In genomic region chr19:7585279-7585678, GRCm38 (mm10) we compare ENCODE assay signal across 17 mouse cellular contexts. TPM values are rescaled to one million over a fixed set of nuclear protein-coding genes. Genes with fewer than 3 reads are reported as not detected.
DNase-seq lines count a peak whose midpoint lies in the region; TF ChIP-seq lines count a peak whose summit lies in the region.
"Had no signal": no experiment of that assay in that cellular context is flagged by ENCODE, and none has a peak within 500 bp of the region (broad histone marks: within the 10 kb centered on the region; RNA-seq: fewer than 3 reads in every experiment).

No protein-coding gene starts in this region.

- TF ChIP-seq POLR2A in myocyte (IDR thresholded peaks at IDR 0.05; ENCODE audit: insufficient read length, low read depth) = no peak

- no peak overlapping the region for H3K4me2 ChIP-seq in myocyte (ENCODE audit: low read depth)
- H3K4me2 ChIP-seq: kidney, embryonic 15.5 days; limb, embryonic 13.5 days; liver, embryonic 15.5 days; midbrain, embryonic 11.5 days had no signal

- H3K79me2 ChIP-seq in myocyte (ENCODE audit: control insufficient read depth, insufficient read depth) = no peaks in the 10 kb centered on the region

- no peak overlapping the region for H3K4me3 ChIP-seq in myocyte
- H3K4me3 ChIP-seq: kidney, embryonic 15.5 days; limb, embryonic 13.5 days; liver, embryonic 15.5 days had no signal

- no peak overlapping the region for H3ac ChIP-seq in myocyte (ENCODE audit: control insufficient read depth, insufficient read length)

- H3K27me3 ChIP-seq in myocyte (ENCODE audit: control insufficient read depth, insufficient read depth, insufficient read length) = no peaks in the 10 kb centered on the region
- H3K27me3 ChIP-seq: kidney, embryonic 15.5 days; limb, embryonic 13.5 days; liver, embryonic 15.5 days had no signal

- peak; percentile 49 for DNase-seq in gastrocnemius, adult 18-20 months (ENCODE audit: low spot score)
- no peak for DNase-seq in gastrocnemius, adult 8-10 months (ENCODE audit: low spot score in 2 of 2)
- peak; percentile 38 for DNase-seq in layer of hippocampus, adult 9-11 months
- DNase-seq in layer of hippocampus, adult 11-12 months (ENCODE audit: low spot score) = no peak
- peak; percentile 37 to 48 for DNase-seq in heart, adult 9 months (ENCODE audit: low spot score in 2 of 2)
- no peak for DNase-seq in thymus, postnatal 36 days
- DNase-seq in embryo, embryonic 9.5 days (ENCODE audit: extremely low spot score) = no peak
- DNase-seq: lung, postnatal 14 days; right cerebral cortex, postnatal 14 days had no signal

- peaks cover 12% of the 10 kb centered on the region for H3K36me3 ChIP-seq in myocyte (ENCODE audit: control insufficient read depth, insufficient read depth)
- H3K36me3 ChIP-seq: kidney, embryonic 15.5 days; limb, embryonic 13.5 days had no signal

TF ChIP-seq in myocyte, 11 proteins besides CTCF, POLR2A, EP300 and RAD21:
- TF ChIP-seq E2F4 (IDR thresholded peaks at IDR 0.05; ENCODE audit: insufficient read depth) (no peak), MYOD1 (IDR thresholded peaks at IDR 0.05; ENCODE audit: control insufficient read depth in 1 of 3, insufficient read length in 2 of 3, low read depth in 2 of 3) (peak in 2 of 3 experiments; percentile 29 to 72), REST (IDR thresholded peaks at IDR 0.05; ENCODE audit: insufficient read depth, insufficient read length) (no peak)

RNA-seq across cellular contexts. Expression of gene Lgals12, which starts 21.7 kb away (rescaled TPM):
- 1 to 10 TPM in 1 of 2 experiments, under 1 TPM in 1; 0.89 to 1.1 TPM for total RNA-seq in gastrocnemius, adult 18-20 months (2021)
- 1 to 10 TPM in 2 of 4 experiments, under 1 TPM in 2; 0.46 to 2.0 (median 1.2) TPM for total RNA-seq in gastrocnemius, adult 8-10 months (2022)
- 0.31 TPM for polyA plus RNA-seq in myocyte (2012; fragmentation: generic; extraction: Trizol)
- polyA plus RNA-seq: liver, embryonic 15.5 days; midbrain, embryonic 11.5 days had no signal

RNA-seq across cellular contexts. Expression of gene Hrasls5, which starts 27.1 kb away (rescaled TPM):
- total RNA-seq in gastrocnemius, adult 18-20 months (2021) = not detected
- not detected for total RNA-seq in gastrocnemius, adult 8-10 months (2022)
- polyA plus RNA-seq in myocyte (2012; fragmentation: generic; extraction: Trizol) = 0.05 TPM
- total RNA-seq: heart, postnatal 36 days; layer of hippocampus, adult 18-20 months had no signal
- polyA plus RNA-seq: embryonic facial prominence, embryonic 11.5 days; kidney, embryonic 15.5 days; liver, embryonic 15.5 days; midbrain, embryonic 11.5 days had no signal

RNA-seq across cellular contexts. Expression of gene Pla2g16, which starts 28.0 kb away (rescaled TPM):
- total RNA-seq in gastrocnemius, adult 18-20 months (2021) = 100 to 1,000 TPM; 102 to 122 TPM
- total RNA-seq in gastrocnemius, adult 8-10 months (2022) = 100 to 1,000 TPM in 2 of 4 experiments, 10 to 100 TPM in 2; 97.9 to 127 (median 108) TPM
- polyA plus RNA-seq in myocyte (2012; fragmentation: generic; extraction: Trizol) = 64.5 TPM

Comparison
In these comparisons a context has a peak if more than half of its experiments do, and no peak if none do; other contexts are left out.
1. DNase-seq: peak in gastrocnemius, adult 18-20 months (single experiment), layer of hippocampus, adult 9-11 months (single experiment) and heart, adult 9 months (2 of 2); none in gastrocnemius, adult 8-10 months (0 of 2), layer of hippocampus, adult 11-12 months (single experiment), thymus, postnatal 36 days (0 of 2) and embryo, embryonic 9.5 days (single experiment).